Mouse (Mus musculus): ENCODE results near the gene Gpr1. TPM values are rescaled to one million over a fixed set of nuclear protein-coding genes. Genes with fewer than 3 reads are reported as not detected.
"Not testable (repeated sequence)": the region's sequence is repeated elsewhere in the genome, so short reads cannot be mapped to it uniquely, and the experiment has no call there.

Gene Gpr1
- polyA plus RNA-seq, 1 experiment from 2014 or later, result 0.70 TPM

DNA sequence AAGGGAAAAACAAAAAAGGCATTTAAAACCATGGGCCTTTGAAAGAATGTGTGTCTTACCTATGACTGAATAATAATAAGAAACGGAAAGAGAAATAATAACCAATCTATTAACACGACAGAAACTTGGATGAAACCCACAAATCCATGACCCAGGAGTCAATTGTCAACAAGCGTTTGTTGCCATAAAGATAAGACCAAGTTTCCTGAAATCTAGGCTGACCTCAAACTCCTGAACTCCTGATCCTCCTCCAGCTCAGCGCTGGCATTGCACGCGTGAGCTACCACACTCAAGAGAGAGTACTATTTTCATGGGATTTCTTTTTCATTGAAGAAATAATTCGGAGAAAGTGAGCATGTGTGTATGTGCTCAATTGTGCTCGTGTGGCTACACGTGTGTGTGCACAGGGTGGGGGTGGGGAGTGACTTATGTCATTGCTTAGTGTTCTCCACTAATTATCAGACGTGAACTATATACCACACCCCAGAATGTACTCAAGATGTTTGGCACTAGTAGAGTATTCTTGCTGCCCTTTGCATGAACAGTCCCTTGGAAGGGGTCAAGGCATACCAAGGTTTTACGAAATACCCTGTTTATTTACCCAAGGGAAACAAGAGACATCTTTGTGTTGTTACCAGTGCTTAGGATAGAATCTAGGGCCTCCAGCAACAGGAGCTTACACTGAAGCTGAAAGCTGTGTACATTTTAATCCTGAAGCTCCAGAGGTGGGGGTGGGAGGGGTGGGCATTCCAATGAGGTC lies 21.9 kb downstream of the Gpr1 start:
- H3K36me3 ChIP-seq, result no peaks in the 10 kb centered on the region
- no peak overlapping the region for H3K27ac ChIP-seq
- no peak overlapping the region for H3K9ac ChIP-seq (replicated peaks)
- no peak for ATAC-seq
- no peaks in the 10 kb centered on the region for H3K27me3 ChIP-seq
- no peak overlapping the region for H3K4me2 ChIP-seq (replicated peaks)
- H3K9me3 ChIP-seq, result no peaks in the 10 kb centered on the region
- WGBS, result 88% methylated on average over 11 of the region's 11 CpGs
- no peak overlapping the region for H3K4me3 ChIP-seq (replicated peaks)
- no peaks in the 10 kb centered on the region for H3K4me1 ChIP-seq (replicated peaks)

DNA sequence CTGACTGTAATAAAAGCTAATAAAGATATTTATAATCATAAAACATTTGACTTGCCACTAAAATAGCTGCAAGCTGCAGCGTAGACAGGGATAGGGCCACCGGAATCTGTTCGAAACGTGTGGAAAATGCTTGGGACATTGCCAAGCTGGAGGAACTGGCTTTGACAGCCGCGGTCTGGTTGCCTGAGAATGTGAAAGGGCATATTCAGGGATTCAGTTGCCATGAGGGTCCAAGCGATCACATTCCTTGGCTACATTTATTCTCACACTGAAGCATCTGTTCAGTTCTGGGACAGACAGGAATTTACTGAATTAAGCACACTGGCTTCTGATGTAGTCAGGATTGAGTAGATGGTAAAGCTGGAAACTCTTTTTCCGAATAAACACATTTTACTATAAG lies 23.5 kb downstream of the Gpr1 start:
- Histone ChIP-seq H3K4me3 (replicated peaks) (no peak overlapping the region), H3K4me2 (replicated peaks) (no peak overlapping the region)
- 85% methylated on average over 8 of the region's 8 CpGs for WGBS

DNA sequence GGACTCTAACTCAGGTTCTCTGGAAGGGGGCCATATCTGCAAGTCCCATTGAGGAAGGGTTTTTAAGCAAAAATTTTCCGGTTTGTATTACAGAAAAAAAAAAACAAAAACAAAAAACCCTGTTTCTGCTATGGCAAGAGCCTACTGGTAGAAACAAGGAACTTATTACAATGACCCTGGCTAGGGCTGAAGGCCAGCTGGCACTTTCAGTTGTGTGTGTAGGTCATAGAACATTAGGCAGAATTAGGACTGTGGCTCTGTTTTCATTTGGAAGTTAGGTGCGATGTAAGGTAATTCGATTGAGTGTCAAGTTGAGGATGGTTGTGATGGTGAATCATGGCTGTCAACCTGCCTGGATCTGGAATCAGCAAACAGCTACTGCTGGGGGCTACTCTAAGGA lies 25.8 kb downstream of the Gpr1 start:
- Histone ChIP-seq H3K36me3 (no peaks in the 10 kb centered on the region), H3K27me3 (no peaks in the 10 kb centered on the region), H3K4me1 (replicated peaks) (no peaks in the 10 kb centered on the region), H3K9me3 (no peaks in the 10 kb centered on the region), H3K4me3 (replicated peaks) (no peak overlapping the region), H3K4me2 (replicated peaks) (no peak overlapping the region), H3K27ac (no peak overlapping the region), H3K9ac (replicated peaks) (no peak overlapping the region)
- no peak for ATAC-seq
- WGBS, result 93% methylated on average over 3 of the region's 3 CpGs

More for the DNA sequence above, 23.5 kb downstream of the Gpr1 start:
- Histone ChIP-seq H3K27ac (no peak overlapping the region), H3K36me3 (no peaks in the 10 kb centered on the region), H3K9me3 (no peaks in the 10 kb centered on the region), H3K4me1 (replicated peaks) (no peaks in the 10 kb centered on the region), H3K27me3 (no peaks in the 10 kb centered on the region), H3K9ac (replicated peaks) (no peak overlapping the region)
- ATAC-seq, result no peak

DNA sequence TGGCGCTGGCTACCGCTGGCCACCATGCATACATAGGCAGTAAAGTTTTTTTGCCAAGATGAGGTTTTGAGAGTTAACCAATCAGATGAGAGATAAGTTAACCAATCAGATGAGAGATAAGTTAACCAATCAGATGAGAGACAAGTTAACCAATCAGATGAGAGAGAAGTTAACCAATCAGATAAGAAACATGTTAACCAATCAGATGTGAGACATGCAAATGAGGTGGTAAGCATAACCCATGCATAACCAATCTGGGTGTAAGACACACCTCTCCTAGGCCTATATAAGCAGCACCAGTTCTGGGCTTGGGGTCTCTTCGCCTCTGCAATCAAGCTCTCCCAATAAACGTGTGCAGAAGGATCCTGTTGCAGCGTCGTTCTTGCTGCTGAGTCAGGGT lies 28.9 kb downstream of the Gpr1 start:
- not testable (repeated sequence) for H3K36me3 ChIP-seq; H3K4me2 ChIP-seq (replicated peaks); H3K9ac ChIP-seq (replicated peaks); H3K27me3 ChIP-seq; H3K4me1 ChIP-seq (replicated peaks); H3K9me3 ChIP-seq; H3K4me3 ChIP-seq (replicated peaks); ATAC-seq; H3K27ac ChIP-seq
- WGBS, result 91% methylated on average over 6 of the region's 6 CpGs

DNA sequence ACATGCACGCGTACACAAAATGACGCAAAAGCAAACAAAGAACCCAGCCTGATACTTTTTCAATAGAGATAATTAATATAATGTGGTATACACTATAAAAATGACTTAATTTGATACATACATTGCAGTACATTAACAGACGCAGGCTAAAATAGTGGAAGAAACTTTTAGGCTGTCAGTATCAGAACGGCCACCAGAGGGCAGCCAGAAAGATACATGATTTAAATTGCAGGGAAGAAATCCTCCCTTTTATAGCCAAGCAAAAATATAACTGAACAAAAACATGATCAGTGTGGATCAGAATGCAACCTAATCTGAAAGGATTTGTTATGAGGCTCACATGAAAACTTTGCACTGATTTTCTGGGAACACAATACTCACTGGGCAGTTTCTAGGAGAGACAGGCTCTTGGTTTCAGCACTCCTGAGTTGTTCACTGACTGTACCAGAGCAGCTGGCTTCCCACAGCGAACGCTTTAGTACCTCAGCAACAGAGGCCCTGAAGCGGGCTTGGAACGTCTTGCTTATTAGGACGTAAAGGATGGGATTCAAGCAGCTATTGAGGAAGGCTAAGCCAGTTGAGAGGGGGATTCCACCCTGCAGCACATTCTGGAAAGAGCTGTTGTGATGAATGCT lies 31.6 kb downstream of the Gpr1 start:
- Histone ChIP-seq H3K4me2 (replicated peaks) (no peak overlapping the region), H3K9me3 (no peaks in the 10 kb centered on the region), H3K4me3 (replicated peaks) (no peak overlapping the region), H3K36me3 (peaks cover 22% of the 10 kb centered on the region), H3K27ac (peak overlapping the region; percentile 68), H3K9ac (replicated peaks) (no peak overlapping the region), H3K4me1 (replicated peaks) (peaks cover 12% of the 10 kb centered on the region), H3K27me3 (no peaks in the 10 kb centered on the region)
- WGBS, result 60% methylated on average over 10 of the region's 10 CpGs
- ATAC-seq, result no peak

DNA sequence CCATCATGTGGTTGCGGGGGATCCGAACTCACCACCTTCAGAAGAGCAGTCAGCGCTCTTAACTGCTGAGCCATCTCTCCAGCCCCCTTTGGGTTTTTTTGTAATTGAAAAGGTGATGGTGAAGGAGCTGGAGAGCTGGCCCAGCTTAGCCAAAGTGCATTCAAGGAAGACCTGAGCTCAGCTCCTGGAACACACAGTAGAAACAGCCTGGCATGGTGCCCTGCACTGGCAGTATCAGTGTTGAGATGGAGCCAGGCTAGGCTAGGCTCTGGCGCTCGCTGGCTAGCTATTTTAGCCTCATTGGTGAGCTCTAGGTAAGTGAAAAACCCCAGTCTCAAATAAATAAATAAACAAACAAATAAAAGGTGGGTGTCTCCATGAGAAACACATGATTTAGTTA lies 32.1 kb downstream of the Gpr1 start:
- ATAC-seq, result no peak
- WGBS, result 83% methylated on average over 5 of the region's 5 CpGs

DNA sequence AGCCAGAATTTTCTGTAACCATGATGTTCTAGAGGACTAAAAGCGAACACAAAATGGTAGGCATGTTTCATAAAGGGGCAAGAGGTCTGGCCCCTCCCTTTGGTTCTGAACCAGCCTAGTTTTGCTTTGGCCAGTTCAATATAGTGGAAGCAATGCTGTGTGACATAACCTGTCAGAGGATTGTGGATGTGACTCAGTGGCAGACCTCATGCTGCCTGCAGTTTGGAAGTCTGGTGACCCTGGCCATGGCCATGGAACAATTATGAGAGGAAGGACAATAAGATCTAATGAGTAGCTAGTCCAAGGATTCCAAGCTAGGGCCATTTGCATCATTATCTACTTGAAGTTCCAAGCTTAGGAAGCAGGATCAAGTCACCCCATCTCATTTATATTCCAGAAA lies 32.9 kb downstream of the Gpr1 start:
- H3K27ac ChIP-seq, result peak overlapping the region; percentile 27; the same call in 1 of the 2 replicates
- WGBS, result 98% methylated on average over 1 of the region's 1 CpGs
- H3K36me3 ChIP-seq, result peaks cover 22% of the 10 kb centered on the region
- H3K9ac ChIP-seq (replicated peaks), result no peak overlapping the region
- H3K4me2 ChIP-seq (replicated peaks), result no peak overlapping the region
- no peaks in the 10 kb centered on the region for H3K9me3 ChIP-seq
- peak; percentile 15; the same call in 1 of the 2 replicates for ATAC-seq
- H3K4me1 ChIP-seq (replicated peaks), result peaks cover 16% of the 10 kb centered on the region
- no peaks in the 10 kb centered on the region for H3K27me3 ChIP-seq
- H3K4me3 ChIP-seq (replicated peaks), result no peak overlapping the region

More for the DNA sequence above, 32.1 kb downstream of the Gpr1 start:
- H3K27me3 ChIP-seq, result no peaks in the 10 kb centered on the region
- no peak overlapping the region for H3K27ac ChIP-seq
- H3K9me3 ChIP-seq, result no peaks in the 10 kb centered on the region
- H3K9ac ChIP-seq (replicated peaks), result no peak overlapping the region
- peaks cover 16% of the 10 kb centered on the region for H3K4me1 ChIP-seq (replicated peaks)
- H3K36me3 ChIP-seq, result peaks cover 22% of the 10 kb centered on the region
- H3K4me3 ChIP-seq (replicated peaks), result no peak overlapping the region
- H3K4me2 ChIP-seq (replicated peaks), result no peak overlapping the region

DNA sequence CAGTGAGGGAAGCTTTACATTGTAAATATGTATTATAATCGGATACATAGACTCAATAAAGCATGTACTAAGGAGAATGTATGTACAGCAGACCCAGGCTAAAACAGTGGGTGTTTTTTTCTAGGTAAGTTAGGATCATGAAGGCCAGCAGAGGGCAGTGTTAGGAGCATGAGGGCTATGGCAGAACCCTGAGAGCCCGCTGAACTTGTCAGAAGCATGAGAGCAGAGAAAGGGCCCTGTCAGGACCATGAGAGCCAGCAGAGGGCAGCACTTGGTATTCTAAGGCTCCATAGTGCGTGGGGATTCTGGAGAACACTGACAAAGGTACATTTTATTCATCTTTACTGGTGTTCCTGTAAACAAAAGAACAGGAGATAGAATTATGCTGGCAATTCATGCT lies 33.3 kb downstream of the Gpr1 start:
- no peak overlapping the region for H3K4me3 ChIP-seq (replicated peaks)
- ATAC-seq, result peak; percentile 87
- H3K9me3 ChIP-seq, result no peaks in the 10 kb centered on the region
- H3K27ac ChIP-seq, result no peak overlapping the region
- H3K4me2 ChIP-seq (replicated peaks), result no peak overlapping the region
- H3K36me3 ChIP-seq, result peaks cover 22% of the 10 kb centered on the region
- H3K27me3 ChIP-seq, result no peaks in the 10 kb centered on the region
- H3K9ac ChIP-seq (replicated peaks), result no peak overlapping the region
- peaks cover 17% of the 10 kb centered on the region for H3K4me1 ChIP-seq (replicated peaks)
- WGBS, result 6% methylated on average over 3 of the region's 3 CpGs

GRCm38 (mm10) chr1:63180575-63180974 lies 33.8 kb downstream of the Gpr1 start:
- H3K4me3 ChIP-seq (replicated peaks); H3K27me3 ChIP-seq; H3K9ac ChIP-seq (replicated peaks); H3K4me2 ChIP-seq (replicated peaks); H3K9me3 ChIP-seq; H3K27ac ChIP-seq: not testable (repeated sequence)
- Histone ChIP-seq H3K36me3 (peaks cover 22% of the 10 kb centered on the region), H3K4me1 (replicated peaks) (peaks cover 22% of the 10 kb centered on the region)
- 63% methylated on average over 4 of the region's 4 CpGs for WGBS
- ATAC-seq, result peak; percentile 7; the same call in 1 of the 2 replicates

GRCm38 (mm10) chr1:63180122-63180521 lies 34.2 kb downstream of the Gpr1 start:
- no peaks in the 10 kb centered on the region for H3K9me3 ChIP-seq
- peaks cover 26% of the 10 kb centered on the region for H3K4me1 ChIP-seq (replicated peaks)
- no peaks in the 10 kb centered on the region for H3K27me3 ChIP-seq
- no peak for ATAC-seq
- peaks cover 22% of the 10 kb centered on the region for H3K36me3 ChIP-seq
- no peak overlapping the region for H3K9ac ChIP-seq (replicated peaks)
- H3K4me2 ChIP-seq (replicated peaks), result no peak overlapping the region
- no peak overlapping the region for H3K27ac ChIP-seq
- 93% methylated on average over 4 of the region's 4 CpGs for WGBS
- no peak overlapping the region for H3K4me3 ChIP-seq (replicated peaks)

DNA sequence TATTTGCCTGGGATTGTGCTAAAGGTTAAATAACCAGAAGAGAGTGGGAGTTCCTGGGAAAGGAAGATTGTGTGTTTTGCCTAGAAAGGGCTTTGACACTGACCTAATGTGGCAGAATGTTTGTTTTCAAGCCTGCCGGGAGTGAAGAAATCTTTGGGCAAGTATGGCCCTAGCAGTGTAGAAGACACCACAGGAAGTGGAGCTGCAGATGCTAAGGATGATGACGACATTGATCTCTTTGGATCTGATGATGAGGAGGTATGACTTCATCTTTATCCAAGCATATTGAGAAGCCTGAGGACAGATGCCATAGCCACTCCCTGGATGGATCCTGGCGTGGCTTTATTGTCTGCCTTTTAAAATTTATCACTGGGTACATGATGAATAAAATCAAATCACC lies 36.0 kb downstream of the Gpr1 start:
- Histone ChIP-seq H3K9ac (replicated peaks) (peak overlapping the region; percentile 97; the same call in 1 of the 2 replicates), H3K36me3 (peaks cover 22% of the 10 kb centered on the region), H3K27ac (no peak overlapping the region), H3K4me1 (replicated peaks) (peaks cover 32% of the 10 kb centered on the region), H3K27me3 (no peaks in the 10 kb centered on the region), H3K4me3 (replicated peaks) (peak overlapping the region; percentile 87), H3K4me2 (replicated peaks) (peak overlapping the region; percentile 74), H3K9me3 (no peaks in the 10 kb centered on the region)
- ATAC-seq, result no peak
- 87% methylated on average over 3 of the region's 3 CpGs for WGBS

DNA sequence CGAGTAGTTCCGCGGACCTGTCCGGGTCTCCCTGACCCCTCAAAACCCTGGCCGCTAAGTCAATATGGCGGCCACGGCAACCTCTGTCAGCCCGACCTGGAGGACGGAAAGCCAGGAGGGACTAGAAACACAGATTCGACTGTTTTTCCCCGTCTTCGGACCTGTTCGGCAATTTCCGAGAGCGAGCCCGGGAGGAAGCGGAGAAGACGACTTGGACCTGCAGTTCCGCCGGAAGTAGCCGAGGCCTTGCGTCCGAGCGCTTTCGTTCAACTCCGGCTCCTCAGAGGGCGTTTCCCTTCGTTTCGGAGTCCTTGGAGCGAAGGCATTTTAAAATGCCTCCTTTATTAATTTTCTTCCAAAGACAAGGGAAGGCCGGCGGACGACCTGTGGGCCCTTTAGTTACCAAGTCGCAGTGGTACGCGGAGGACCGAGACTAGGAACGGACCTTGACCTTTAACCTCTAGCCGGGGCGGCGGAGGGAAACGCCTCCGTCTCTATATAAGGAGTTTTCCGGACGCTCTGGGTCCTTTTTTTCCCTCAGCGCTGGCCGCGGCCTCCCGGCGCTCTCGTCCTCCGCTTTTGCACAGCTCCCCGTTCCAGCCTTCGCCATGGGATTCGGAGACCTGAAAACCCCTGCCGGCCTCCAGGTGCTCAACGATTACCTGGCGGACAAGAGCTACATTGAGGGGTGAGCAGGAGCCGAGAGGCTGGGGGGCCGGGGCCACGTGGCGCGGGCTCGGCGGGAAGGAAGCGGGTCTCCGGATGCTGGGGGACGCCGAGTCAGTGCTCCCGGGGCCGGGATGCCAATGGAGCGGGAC lies 37.5 kb downstream of the Gpr1 start, which contains the start of the genes Eef1b2 and Ndufs1:
TSS of gene Eef1b2 (plus strand) at position 222 of the 818 bp plus-strand sequence.
TSS of gene Ndufs1 (minus strand) at position 230 of the 818 bp plus-strand sequence.
- Histone ChIP-seq H3K4me1 (replicated peaks) (peaks cover 32% of the 10 kb centered on the region), H3K36me3 (peaks cover 27% of the 10 kb centered on the region), H3K9ac (replicated peaks) (peak within 1 kb of the TSS; percentile 97), H3K27ac (peak within 1 kb of the TSS; percentile 81), H3K27me3 (no peaks in the 10 kb centered on the region), H3K4me2 (replicated peaks) (peak within 1 kb of the TSS; percentile 74), H3K4me3 (replicated peaks) (peak within 1 kb of the TSS; percentile 87), H3K9me3 (no peaks in the 10 kb centered on the region)
- under 1% methylated on average over 72 of the region's 72 CpGs for WGBS
- ATAC-seq, result peak; percentile 87

All from midbrain, embryonic 13.5 days (tissue).